Mouse (Mus musculus) embryo, embryonic 9.5 days (tissue): Measurements from ENCODE around the gene Celf5.
A peak's percentile ranks its signal among the peaks of the same experiment; 100 is the strongest.

Experiments used
- DNase-seq: peaks from one replicate; pipeline ENCODE4 v3.0.0-alpha.2; 2017; ENCODE audit errors: extremely low spot score

The Celf5 gene

DNA sequence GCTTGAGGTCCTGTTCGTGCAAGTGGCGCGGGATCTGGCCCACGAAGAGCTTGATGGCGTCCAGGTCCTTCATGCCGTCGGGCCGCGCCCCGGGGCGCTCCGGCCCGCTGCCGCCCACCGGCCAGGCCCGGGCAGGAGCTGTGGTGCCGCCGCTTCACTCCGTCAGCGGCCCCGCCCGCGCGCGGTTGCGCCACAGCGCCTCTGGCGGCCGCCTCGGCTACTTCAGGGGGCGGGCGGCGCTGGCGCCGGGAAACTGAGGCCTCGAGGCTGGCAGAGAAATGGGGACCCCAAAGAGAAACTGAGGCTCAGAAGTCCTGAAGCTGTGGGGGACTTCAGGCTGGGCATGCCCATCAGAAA, at the start of gene Celf5:
TSS of gene Celf5 (minus strand) at position 177 of the 357 bp plus-strand sequence.
- DNase-seq, result peak; percentile 68

- DNase-seq, result peak; percentile 77
Measured at GRCm38 (mm10) chr10:81526779-81527178, 44.3 kb upstream of the Celf5 start.

DNA sequence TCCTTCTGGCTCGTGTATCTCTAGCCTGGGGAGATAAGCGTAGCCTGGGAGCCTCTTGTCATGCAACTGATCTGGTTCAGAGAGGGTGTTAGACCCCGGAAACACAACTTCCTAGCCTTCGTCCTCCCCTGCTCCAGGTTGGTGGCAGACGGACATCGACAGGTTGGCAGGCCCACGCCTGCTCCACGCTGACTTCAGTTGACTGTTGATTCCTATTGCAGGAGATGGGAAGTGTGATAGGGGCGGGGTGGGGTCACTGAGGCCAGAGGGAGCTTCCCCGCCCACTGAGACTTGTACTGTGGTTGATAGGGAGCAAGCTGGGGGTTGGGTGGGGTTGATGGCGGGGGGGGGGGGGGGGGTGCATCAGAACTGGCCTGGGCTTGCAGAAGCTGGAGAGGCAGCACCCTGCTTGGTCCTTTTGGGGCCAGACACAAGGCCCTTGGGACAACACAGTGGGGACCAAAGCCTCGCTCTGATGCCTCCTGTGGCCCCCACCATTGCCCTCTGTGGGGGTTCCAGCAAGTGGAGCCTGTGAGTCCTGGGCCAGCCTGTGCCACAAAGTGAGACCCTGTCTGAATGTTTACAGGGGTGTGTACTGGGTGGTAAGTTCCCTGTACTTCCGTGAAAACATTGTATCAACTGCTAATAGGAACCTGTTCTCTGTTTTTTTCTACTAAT, 42.6 kb upstream of the Celf5 start:
- no peak for DNase-seq

- DNase-seq, result no peak
Measured at GRCm38 (mm10) chr10:81524051-81524605, 41.6 kb upstream of the Celf5 start, which contains the start of gene Gna15. Gene Gna15 (minus strand): TSS chr10:81524225.

DNA sequence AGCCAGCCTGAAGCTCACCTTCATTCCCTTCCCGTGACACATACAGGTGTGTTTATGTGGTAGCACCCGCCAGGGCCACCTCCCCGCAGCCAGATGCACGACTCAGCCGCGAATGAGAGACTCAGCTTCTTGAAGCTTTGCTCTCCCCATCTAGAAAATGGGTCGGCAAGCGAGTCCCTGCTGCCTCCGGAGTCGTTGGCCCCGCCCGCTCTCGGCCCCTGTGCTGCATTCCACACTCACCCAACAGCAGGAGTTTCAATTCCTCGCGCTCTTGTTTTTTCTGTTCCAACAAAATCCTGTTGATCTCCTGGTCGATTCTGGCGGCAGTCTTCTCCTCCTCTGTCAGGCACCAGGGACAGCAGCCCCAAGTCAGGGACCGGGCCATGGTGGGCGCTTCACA, 41.1 kb upstream of the Celf5 start:
- DNase-seq, result no peak

- DNase-seq, result no peak
Measured at GRCm38 (mm10) chr10:81523142-81523541, 40.6 kb upstream of the Celf5 start.

DNA sequence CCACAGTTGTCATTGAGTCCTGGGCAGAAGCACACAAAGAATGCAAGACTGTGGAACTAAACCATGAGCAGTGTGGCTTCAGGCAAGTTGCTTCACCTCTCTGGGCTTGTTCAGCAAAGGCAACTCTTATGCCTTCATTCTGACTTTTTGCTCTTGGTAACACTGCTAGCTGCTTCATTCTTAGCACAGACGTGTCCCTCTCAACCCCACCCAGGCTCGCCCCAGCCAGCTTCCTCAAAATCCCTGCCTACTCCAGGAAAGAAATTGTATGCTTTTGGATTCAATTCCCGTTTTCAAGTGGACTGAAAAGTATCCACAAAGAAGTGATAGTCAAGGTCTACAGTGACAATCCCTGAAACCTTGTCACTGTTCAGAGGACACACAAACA, 37.5 kb upstream of the Celf5 start:
- DNase-seq, result no peak

- no peak for DNase-seq
Measured at GRCm38 (mm10) chr10:81519227-81519977, 36.9 kb upstream of the Celf5 start.

GRCm38 (mm10) chr10:81518546-81518945, 36.0 kb upstream of the Celf5 start:
- peak; percentile 50 for DNase-seq

GRCm38 (mm10) chr10:81517227-81517626, 34.7 kb upstream of the Celf5 start:
- no peak for DNase-seq

DNA sequence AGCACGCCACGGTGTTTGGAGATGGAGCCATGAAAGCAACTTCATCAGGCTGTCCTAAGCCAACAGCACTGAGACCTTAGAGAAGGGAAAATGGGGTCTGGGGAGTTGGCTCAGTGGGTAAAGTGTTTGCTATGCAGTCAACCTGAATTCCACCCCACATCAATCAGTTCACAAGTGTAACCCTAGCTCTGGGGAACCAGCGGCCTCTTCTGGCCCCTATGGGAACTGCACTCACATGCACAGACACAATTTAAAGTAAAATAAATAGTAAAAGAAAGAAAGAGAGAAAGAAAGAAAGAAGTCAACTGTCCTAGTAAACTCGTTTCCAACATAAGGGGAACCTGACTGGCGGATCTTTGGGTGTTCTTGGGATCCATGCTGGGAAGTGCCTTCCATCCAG, 31.3 kb upstream of the Celf5 start:
- no peak for DNase-seq

- DNase-seq, result no peak
Measured at GRCm38 (mm10) chr10:81510246-81510810, 27.8 kb upstream of the Celf5 start.

GRCm38 (mm10) chr10:81507691-81508489, 25.4 kb upstream of the Celf5 start:
- DNase-seq, result no peak

- no peak for DNase-seq
Measured at GRCm38 (mm10) chr10:81507095-81507494, 24.6 kb upstream of the Celf5 start.

DNA sequence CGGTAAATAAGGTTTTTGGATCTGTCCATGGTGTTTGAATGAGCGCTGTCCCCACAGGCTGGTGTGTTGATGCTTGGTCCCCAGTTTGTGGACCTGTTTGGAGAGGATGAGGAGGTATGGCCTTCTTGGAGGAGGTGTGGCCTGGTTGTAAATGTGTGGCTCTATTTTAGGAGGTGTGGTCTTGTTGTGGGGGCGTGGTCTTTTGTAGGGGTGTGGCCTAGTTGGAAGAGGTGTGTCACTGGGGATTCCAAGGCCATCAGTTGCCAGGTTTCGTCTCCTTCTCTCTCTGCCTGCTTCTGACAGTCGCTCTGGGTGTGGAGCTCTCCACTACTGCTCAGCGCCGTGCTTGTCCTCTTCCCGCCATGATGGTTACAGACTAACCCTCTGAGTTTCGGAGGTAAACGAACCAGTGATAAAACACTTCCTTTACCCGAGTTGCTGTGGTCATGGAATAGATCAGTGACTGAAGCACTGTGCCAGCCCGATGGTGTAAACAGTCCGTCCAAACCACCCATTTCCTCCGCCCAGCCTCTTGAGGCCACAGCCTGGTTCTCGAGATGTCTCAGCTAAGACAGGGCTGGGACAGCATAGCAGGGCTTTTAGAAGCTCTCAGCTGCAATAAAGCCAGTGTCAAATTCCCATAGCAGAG, 22.6 kb upstream of the Celf5 start:
- no peak for DNase-seq

- peak; percentile 84 for DNase-seq
Measured at GRCm38 (mm10) chr10:81502658-81503057, 20.1 kb upstream of the Celf5 start.

- DNase-seq, result no peak
Measured at GRCm38 (mm10) chr10:81501863-81502262, 19.4 kb upstream of the Celf5 start.

DNA sequence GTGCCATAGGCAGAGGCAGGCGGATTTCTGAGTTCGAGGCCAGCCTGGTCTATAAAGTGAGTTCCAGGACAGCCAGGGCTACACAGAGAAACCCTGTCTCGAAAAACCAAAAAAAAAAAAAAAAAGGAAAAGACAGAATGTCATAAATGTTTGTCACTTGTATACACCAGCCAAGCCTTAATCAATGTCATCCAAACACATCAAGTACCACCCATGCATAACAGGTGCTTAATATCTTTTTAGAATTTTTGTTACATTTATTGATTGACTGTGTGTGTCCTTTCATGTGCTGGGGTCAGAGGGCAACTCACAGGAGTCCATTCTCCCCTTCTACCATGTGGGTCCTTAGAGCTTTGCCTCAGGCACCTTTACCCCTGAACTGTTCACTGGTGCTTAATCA, 17.5 kb upstream of the Celf5 start, which contains the start of gene S1pr4:
TSS of gene S1pr4 (minus strand) at position 101 of the 400 bp plus-strand sequence.
- no peak for DNase-seq

- no peak for DNase-seq
Measured at GRCm38 (mm10) chr10:81499250-81499901, 16.9 kb upstream of the Celf5 start.

- DNase-seq, result no peak
Measured at GRCm38 (mm10) chr10:81498316-81499249, 16.1 kb upstream of the Celf5 start.
